19 mouse cellular contexts compared by ENCODE assay signal in genomic region chr6:99489900-99490648, GRCm38 (mm10). TPM values are rescaled to one million over a fixed set of nuclear protein-coding genes. Genes with fewer than 3 reads are reported as not detected.
DNase-seq lines count a peak whose midpoint lies in the region; ATAC-seq and TF ChIP-seq lines count a peak whose summit lies in the region.
"Had no signal": no experiment of that assay in that cellular context is flagged by ENCODE, and none has a peak within 500 bp of the region (broad histone marks: within the 10 kb centered on the region; RNA-seq: fewer than 3 reads in every experiment).

No protein-coding gene starts in this region.

- no peak for ATAC-seq in lung, embryonic 15.5 days (ENCODE audit: borderline replicate concordance, extremely low read depth, low FRiP score, low TSS enrichment)
- ATAC-seq in hematopoietic stem cell, adult 5-6 weeks (replicated peaks in 1 of 2; ENCODE audit: insufficient read depth in 1 of 2, low FRiP score in 2 of 2, low TSS enrichment in 1 of 2, low read depth in 1 of 2, poor library complexity in 2 of 2, severe bottlenecking in 2 of 2), result peak; percentile 91
- no peak for ATAC-seq in stomach, postnatal 0 days (ENCODE audit: low FRiP score, low TSS enrichment)
- ATAC-seq: midbrain, embryonic 13.5 days had no signal

- H3K4me1 ChIP-seq in lung, embryonic 15.5 days, result peaks cover 39% of the 10 kb centered on the region
- 0 out of 2 replicates have a peak, but pooled peaks cover 2% of the 10 kb centered on the region for H3K4me1 ChIP-seq in stomach, postnatal 0 days (replicated peaks; ENCODE audit: control insufficient read depth, insufficient read depth)

- no peaks in the 10 kb centered on the region for H3K36me3 ChIP-seq in lung, embryonic 15.5 days
- no peaks in the 10 kb centered on the region for H3K36me3 ChIP-seq in stomach, postnatal 0 days (ENCODE audit: control insufficient read depth, insufficient read depth, low read length)
- H3K36me3 ChIP-seq: embryonic facial prominence, embryonic 15.5 days; forebrain, embryonic 12.5 days; heart, embryonic 13.5 days; midbrain, embryonic 13.5 days had no signal

- H3K4me2 ChIP-seq in lung, embryonic 15.5 days, result no peak overlapping the region
- H3K4me2 ChIP-seq in stomach, postnatal 0 days (replicated peaks; ENCODE audit: low read depth), result 0 out of 2 replicates have a peak overlapping the region, but pooled peaks have one; percentile 15
- H3K4me2 ChIP-seq: embryonic facial prominence, embryonic 15.5 days; forebrain, embryonic 12.5 days; heart, embryonic 13.5 days; midbrain, embryonic 13.5 days had no signal

- peak overlapping the region; percentile 32; the same call in 1 of the 2 replicates for H3K27ac ChIP-seq in lung, embryonic 15.5 days
- 0 out of 2 replicates have a peak overlapping the region, but pooled peaks have one; percentile 5 for H3K27ac ChIP-seq in stomach, postnatal 0 days (replicated peaks)
- H3K27ac ChIP-seq: embryonic facial prominence, embryonic 15.5 days; forebrain, embryonic 12.5 days; heart, embryonic 13.5 days; midbrain, embryonic 13.5 days had no signal

- no peaks in the 10 kb centered on the region for H3K9me3 ChIP-seq in lung, embryonic 15.5 days
- H3K9me3 ChIP-seq in stomach, postnatal 0 days (ENCODE audit: control insufficient read depth, low read length), result no peaks in the 10 kb centered on the region
- H3K9me3 ChIP-seq: embryonic facial prominence, embryonic 15.5 days; forebrain, embryonic 12.5 days; heart, embryonic 13.5 days; midbrain, embryonic 13.5 days had no signal

- 72% methylated on average over 8 of the region's 8 CpGs for WGBS in lung, embryonic 15.5 days
- WGBS in stomach, postnatal 0 days, result 78% methylated on average over 8 of the region's 8 CpGs

- no peak overlapping the region for H3K9ac ChIP-seq in lung, embryonic 15.5 days
- H3K9ac ChIP-seq in stomach, postnatal 0 days (ENCODE audit: low read length), result no peak overlapping the region
- H3K9ac ChIP-seq: embryonic facial prominence, embryonic 15.5 days; forebrain, embryonic 12.5 days; heart, embryonic 13.5 days; midbrain, embryonic 13.5 days had no signal

- no peak for TF ChIP-seq CTCF in stomach, postnatal 0 days (IDR thresholded peaks at IDR 0.05; ENCODE audit: low read depth)

- no peak for DNase-seq in lung, adult 18-20 months
- peak; percentile 67 for DNase-seq in MEL-GATA-1-ER (ENCODE audit: extremely low read depth, low read depth)
- DNase-seq in stomach, postnatal 0 days (ENCODE audit: low spot score), result no peak
- no peak for DNase-seq in adrenal gland, postnatal 10 days
- no peak for DNase-seq in kidney, postnatal 25 days
- DNase-seq: adrenal gland, postnatal 14 days; cerebellum, adult 9-11 months; embryo, embryonic 11 days; heart, postnatal 36 days; kidney, adult 8-10 months; layer of hippocampus, postnatal 36 days; liver; lung, postnatal 10 days had no signal

- no peak for TF ChIP-seq EP300 in stomach, postnatal 0 days (optimal IDR thresholded peaks at IDR 0.05)

- H3K4me3 ChIP-seq in lung, embryonic 15.5 days, result no peak overlapping the region
- no peak overlapping the region for H3K4me3 ChIP-seq in stomach, postnatal 0 days (ENCODE audit: low read depth, low read length)
- H3K4me3 ChIP-seq: embryonic facial prominence, embryonic 15.5 days; forebrain, embryonic 12.5 days; heart, embryonic 13.5 days; midbrain, embryonic 13.5 days had no signal

- H3K27me3 ChIP-seq in lung, embryonic 15.5 days, result no peaks in the 10 kb centered on the region
- H3K27me3 ChIP-seq in stomach, postnatal 0 days (ENCODE audit: control insufficient read depth, insufficient read depth, low read length), result no peaks in the 10 kb centered on the region
- H3K27me3 ChIP-seq: forebrain, embryonic 12.5 days; heart, embryonic 13.5 days; midbrain, embryonic 13.5 days had no signal

RNA-seq across cellular contexts. Expression of gene Foxp1, which starts 32.4 kb away (rescaled TPM):
- 95.4 and 109 TPM in 2 replicates for polyA plus RNA-seq in lung, embryonic 15.5 days (2015; fragmentation: Nextera tagmentation; extraction: Ambion mirVana)
- total RNA-seq in hematopoietic stem cell, adult 5-6 weeks (2017), result 84.9 and 110 TPM in 2 replicates
- 68.9 and 74.5 TPM in 2 replicates for polyA plus RNA-seq in stomach, postnatal 0 days (2015; fragmentation: Nextera tagmentation; extraction: Ambion mirVana)
- 10 to 100 TPM; 44.7 to 51.6 TPM for total RNA-seq in adrenal gland, postnatal 10 days (2021)

Comparison
In these comparisons a context has a peak if more than half of its experiments do, and no peak if none do; other contexts are left out.
1. ATAC-seq: peak in hematopoietic stem cell, adult 5-6 weeks (2 of 2); none in lung, embryonic 15.5 days (single experiment) and stomach, postnatal 0 days (single experiment).